ENCODE assay signal across 8 mouse cellular contexts in genomic region chr2:35977749-35978148, GRCm38 (mm10). TPM values are rescaled to one million over a fixed set of nuclear protein-coding genes. Genes with fewer than 3 reads are reported as not detected.
DNase-seq lines count a peak whose midpoint lies in the region; ATAC-seq and TF ChIP-seq lines count a peak whose summit lies in the region.

No protein-coding gene starts in this region.

- no peaks in the 10 kb centered on the region; the same call in 1 of the 2 replicates for H3K27me3 ChIP-seq in testis, adult 2 months (ENCODE audit: control insufficient read depth, insufficient read depth, low read length)
- peaks cover 10% of the 10 kb centered on the region for H3K27me3 ChIP-seq in liver, embryonic 13.5 days

- no peak for ATAC-seq in liver, embryonic 13.5 days (ENCODE audit: low read depth)

- peak overlapping the region; percentile 97 for H3K4me3 ChIP-seq in gastrocnemius, adult 2 months
- H3K4me3 ChIP-seq in testis, adult 2 months (ENCODE audit: control insufficient read depth, low read depth, low read length): peak overlapping the region; percentile 89
- peak overlapping the region; percentile 80 for H3K4me3 ChIP-seq in liver, embryonic 13.5 days (replicated peaks)

- H3K4me1 ChIP-seq in testis, adult 2 months (ENCODE audit: control insufficient read depth, insufficient read depth, low read length): peaks cover 11% of the 10 kb centered on the region
- peaks cover 34% of the 10 kb centered on the region for H3K4me1 ChIP-seq in liver, embryonic 13.5 days (replicated peaks)

- no peak for TF ChIP-seq CTCF in gastrocnemius, adult 2 months (IDR thresholded peaks at IDR 0.05)
- TF ChIP-seq CTCF in testis, adult 2 months (IDR thresholded peaks at IDR 0.05; ENCODE audit: control insufficient read depth, insufficient read depth, insufficient replicate concordance, low read depth, low read length): no peak

- WGBS in liver, embryonic 13.5 days (ENCODE audit: insufficient replicate concordance): 43% methylated on average over 3 of the region's 3 CpGs

- H3K27ac ChIP-seq in gastrocnemius, adult 2 months: no peak overlapping the region
- no peak overlapping the region; the same call in 1 of the 2 replicates for H3K27ac ChIP-seq in testis, adult 2 months (ENCODE audit: control insufficient read depth, insufficient read depth, low read depth, low read length)
- no peak overlapping the region for H3K27ac ChIP-seq in liver, embryonic 13.5 days

- H3K9ac ChIP-seq in liver, embryonic 13.5 days: peak overlapping the region; percentile 86; the same call in 1 of the 2 replicates

- peaks cover 3% of the 10 kb centered on the region for H3K36me3 ChIP-seq in testis, adult 2 months (ENCODE audit: control insufficient read depth, insufficient read depth, low read length)
- no peaks in the 10 kb centered on the region for H3K36me3 ChIP-seq in liver, embryonic 13.5 days

- no peak for DNase-seq in gastrocnemius, adult 2 months
- no peak for DNase-seq in gastrocnemius, postnatal 4 days (ENCODE audit: low spot score in 2 of 2)
- no peak for DNase-seq in testis, postnatal 14 days (ENCODE audit: low spot score)
- DNase-seq in liver, embryonic 13.5 days: no peak
- no peak for DNase-seq in urinary bladder, postnatal 36 days (ENCODE audit: low spot score in 2 of 2)
- no peak for DNase-seq in kidney, postnatal 4 days
- no peak for DNase-seq in ovary, postnatal 10 days (ENCODE audit: low spot score)

- H3K4me2 ChIP-seq in liver, embryonic 13.5 days: peak overlapping the region; percentile 97

- no peak for TF ChIP-seq POLR2A in testis, adult 2 months (IDR thresholded peaks at IDR 0.05; ENCODE audit: control insufficient read depth, low read depth, low read length)

- no peaks in the 10 kb centered on the region for H3K9me3 ChIP-seq in liver, embryonic 13.5 days (replicated peaks)

- intact Hi-C loops in gastrocnemius, adult 2 months (cut with DNase I): no loop called here

RNA-seq across cellular contexts. Expression of gene Ttll11, which starts 2.0 kb away (rescaled TPM):
- total RNA-seq in gastrocnemius, adult 2 months (2021): 1 to 10 TPM; 3.0 to 3.4 TPM
- total RNA-seq in gastrocnemius, postnatal 4 days (2021): 1 to 10 TPM; 3.4 to 5.8 TPM
- polyA plus RNA-seq in testis, adult 2 months (2012; rRNA removed): 47.1 and 47.6 TPM in 2 replicates
- polyA plus RNA-seq in liver, embryonic 13.5 days (2015; fragmentation: Nextera tagmentation; extraction: Ambion mirVana): 0.91 and 0.93 TPM in 2 replicates
